Mouse (Mus musculus): ENCODE data around the gene 1700012P22Rik.

The 1700012P22Rik gene

GRCm38 (mm10) chr4:144438672-144439071 is at the start of gene 1700012P22Rik:
Gene 1700012P22Rik (minus strand): TSS chr4:144438772.
- no peak for DNase-seq

GRCm38 (mm10) chr4:144468091-144468490 is 29.5 kb upstream of the 1700012P22Rik start:
- DNase-seq = no peak

- no peak for DNase-seq
Observed at GRCm38 (mm10) chr4:144465206-144465605, 26.6 kb upstream of the 1700012P22Rik start.

GRCm38 (mm10) chr4:144463656-144464055 is 25.1 kb upstream of the 1700012P22Rik start, which contains the start of gene Aadacl3:
Gene Aadacl3 (minus strand): TSS chr4:144463756.
- no peak for DNase-seq

GRCm38 (mm10) chr4:144453217-144453616 is 14.6 kb upstream of the 1700012P22Rik start, which contains the start of gene Gm9944:
Gene Gm9944 (minus strand): TSS chr4:144453317.
- no peak for DNase-seq

GRCm38 (mm10) chr4:144448546-144448945 is 10.0 kb upstream of the 1700012P22Rik start:
- no peak for DNase-seq

GRCm38 (mm10) chr4:144441582-144441981 is 3.0 kb upstream of the 1700012P22Rik start:
- no peak for DNase-seq

- no peak for DNase-seq
Observed at GRCm38 (mm10) chr4:144441095-144441494, 2.5 kb upstream of the 1700012P22Rik start.

- DNase-seq = no peak
Observed at GRCm38 (mm10) chr4:144433216-144433615, 5.4 kb downstream of the 1700012P22Rik start.

GRCm38 (mm10) chr4:144430723-144431122 is 7.8 kb downstream of the 1700012P22Rik start:
- no peak for DNase-seq

- no peak for DNase-seq
Observed at GRCm38 (mm10) chr4:144428868-144429267, 9.7 kb downstream of the 1700012P22Rik start.

- no peak for DNase-seq
Observed at GRCm38 (mm10) chr4:144424590-144424989, 14.0 kb downstream of the 1700012P22Rik start.

GRCm38 (mm10) chr4:144420644-144421043 is 17.9 kb downstream of the 1700012P22Rik start:
- DNase-seq = no peak

- DNase-seq = no peak
Observed at GRCm38 (mm10) chr4:144408290-144408689, 30.3 kb downstream of the 1700012P22Rik start, which contains the start of gene Pramef12. Gene Pramef12 (minus strand): TSS chr4:144408464.

GRCm38 (mm10) chr4:144406261-144406660 is 32.3 kb downstream of the 1700012P22Rik start:
- DNase-seq = no peak

- no peak for DNase-seq
Observed at GRCm38 (mm10) chr4:144404456-144405086, 34.0 kb downstream of the 1700012P22Rik start.

GRCm38 (mm10) chr4:144402712-144403111 is 35.9 kb downstream of the 1700012P22Rik start:
- DNase-seq = no peak

GRCm38 (mm10) chr4:144396316-144396715 is 42.3 kb downstream of the 1700012P22Rik start:
- DNase-seq = no peak

GRCm38 (mm10) chr4:144377911-144378310 is 60.7 kb downstream of the 1700012P22Rik start, which contains the start of gene Pramef20:
Gene Pramef20 (minus strand): TSS chr4:144377933.
- DNase-seq = no peak

Measured in cerebellum, adult 11 months (tissue).